ENCODE assay signal across 9 mouse cellular contexts in the genomic region with DNA sequence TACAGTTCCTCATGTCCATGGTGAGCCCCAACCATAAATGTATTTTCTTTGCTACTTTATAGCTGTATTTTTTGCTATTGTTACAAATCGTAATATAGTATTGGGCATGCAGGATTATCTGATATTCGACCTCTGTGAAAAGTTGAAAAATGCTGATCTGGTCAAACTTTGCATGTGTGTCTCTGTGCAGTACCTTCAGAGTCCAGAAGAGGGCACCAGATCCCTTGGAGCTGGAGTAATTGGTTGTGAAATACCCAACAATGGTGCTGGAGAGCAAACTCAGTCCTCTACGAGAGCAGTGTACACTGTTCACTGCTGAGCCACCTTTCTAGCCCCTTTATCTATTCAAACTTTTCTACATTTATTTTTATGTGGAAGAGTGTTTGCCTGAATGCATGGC. TPM values are rescaled to one million over a fixed set of nuclear protein-coding genes. Genes with fewer than 3 reads are reported as not detected.
DNase-seq lines count a peak whose midpoint lies in the region; ATAC-seq and TF ChIP-seq lines count a peak whose summit lies in the region.
"Had no signal": no experiment of that assay in that cellular context is flagged by ENCODE, and none has a peak within 500 bp of the region (broad histone marks: within the 10 kb centered on the region; RNA-seq: fewer than 3 reads in every experiment).

No protein-coding gene starts in this region.

- no peak for TF ChIP-seq EP300 in CH12.LX (IDR thresholded peaks at IDR 0.05; ENCODE audit: low read length)

- H3K4me1 ChIP-seq in hindbrain, embryonic 10.5 days (replicated peaks) = no peaks in the 10 kb centered on the region
- H3K4me1 ChIP-seq in hindbrain, embryonic 16.5 days (ENCODE audit: control insufficient read depth, insufficient read depth, low read depth, low read length) = no peaks in the 10 kb centered on the region
- H3K4me1 ChIP-seq in CH12.LX (ENCODE audit: control insufficient read depth in 1 of 2, insufficient read depth in 2 of 2) = no peaks in the 10 kb centered on the region
- no peaks in the 10 kb centered on the region for H3K4me1 ChIP-seq in neural tube, embryonic 11.5 days (ENCODE audit: control insufficient read depth, insufficient read depth, low read length)
- H3K4me1 ChIP-seq: embryonic facial prominence, embryonic 13.5 days had no signal

- no peaks in the 10 kb centered on the region for H3K27me3 ChIP-seq in hindbrain, embryonic 10.5 days (ENCODE audit: insufficient read depth, poor library complexity, severe bottlenecking)
- no peaks in the 10 kb centered on the region for H3K27me3 ChIP-seq in hindbrain, embryonic 16.5 days (replicated peaks; ENCODE audit: control insufficient read depth, insufficient read depth, low read length)
- no peaks in the 10 kb centered on the region for H3K27me3 ChIP-seq in CH12.LX (replicated peaks)
- no peaks in the 10 kb centered on the region for H3K27me3 ChIP-seq in neural tube, embryonic 11.5 days (ENCODE audit: control insufficient read depth, insufficient read depth, low read length)
- H3K27me3 ChIP-seq: embryonic facial prominence, embryonic 13.5 days had no signal

- no peak overlapping the region for H3K27ac ChIP-seq in hindbrain, embryonic 10.5 days
- no peak overlapping the region for H3K27ac ChIP-seq in hindbrain, embryonic 16.5 days (ENCODE audit: low read depth, low read length)
- H3K27ac ChIP-seq in CH12.LX (ENCODE audit: insufficient read depth, low read depth) = no peak overlapping the region
- H3K27ac ChIP-seq in neural tube, embryonic 11.5 days (ENCODE audit: low read depth, low read length) = no peak overlapping the region
- H3K27ac ChIP-seq: embryonic facial prominence, embryonic 13.5 days had no signal

- no peak for TF ChIP-seq POLR2A in CH12.LX (IDR thresholded peaks at IDR 0.05; ENCODE audit: low read depth, low read length)

- peak; percentile 86 to 92 for TF ChIP-seq CTCF in CH12.LX (conservative IDR thresholded peaks at IDR 0.05 in 1 of 2, IDR thresholded peaks at IDR 0.05 in 1 of 2; ENCODE audit: low read depth in 2 of 2, low read length in 2 of 2)

- in situ Hi-C loops in CH12.LX (cut with MboI; ENCODE audit: low pct_ligation_motif_present, low pct_unique_long_range_greater_than_20kb, low sequenced_read_pairs) = loop anchor here (10.0 kb wide), 1 partner anchor 128 kb away; no protein-coding TSS in a partner anchor

- DNase-seq in hindbrain, embryonic 10.5 days (ENCODE audit: low spot score) = peak; percentile 57
- DNase-seq in CH12.LX (ENCODE audit: extremely low read depth) = peak; percentile 70
- DNase-seq in adrenal gland, postnatal 4 days (ENCODE audit: low spot score in 2 of 2) = peak; percentile 34 to 57
- DNase-seq in gastrocnemius, adult 8-10 months (ENCODE audit: low spot score in 2 of 2) = peak; percentile 52 to 53
- peak; percentile 35 to 46 for DNase-seq in left cerebral cortex, postnatal 25 days (ENCODE audit: low spot score in 2 of 2)
- peak; percentile 45 for DNase-seq in neural tube, embryonic 11.5 days (ENCODE audit: low spot score)
- DNase-seq in thymus, postnatal 25 days = peak; percentile 73

- peaks cover 6% of the 10 kb centered on the region; the same call in 1 of the 2 replicates for H3K9me3 ChIP-seq in hindbrain, embryonic 10.5 days
- peaks cover 3% of the 10 kb centered on the region; the same call in 1 of the 2 replicates for H3K9me3 ChIP-seq in hindbrain, embryonic 16.5 days (ENCODE audit: control insufficient read depth, low read length)
- peaks cover 11% of the 10 kb centered on the region for H3K9me3 ChIP-seq in CH12.LX (replicated peaks; ENCODE audit: low read length)
- H3K9me3 ChIP-seq in neural tube, embryonic 11.5 days (ENCODE audit: control insufficient read depth, low read length) = peaks cover 3% of the 10 kb centered on the region; the same call in 1 of the 2 replicates

- dilution Hi-C loops in CH12.LX (cut with MboI; ENCODE audit: extremely low pct_ligation_motif_present, extremely low pct_unique_long_range_greater_than_20kb, low sequenced_read_pairs) = no loop called here

- WGBS in hindbrain, embryonic 10.5 days = 69% methylated on average over 3 of the region's 3 CpGs
- WGBS in hindbrain, embryonic 16.5 days = 69% methylated on average over 3 of the region's 3 CpGs
- 68% methylated on average over 3 of the region's 3 CpGs for WGBS in neural tube, embryonic 11.5 days

- H3K4me2 ChIP-seq in hindbrain, embryonic 16.5 days (ENCODE audit: low read length) = no peak overlapping the region
- H3K4me2 ChIP-seq in CH12.LX (ENCODE audit: insufficient read depth, low read depth, poor library complexity, severe bottlenecking) = no peak overlapping the region
- H3K4me2 ChIP-seq in neural tube, embryonic 11.5 days (ENCODE audit: low read depth) = no peak overlapping the region
- H3K4me2 ChIP-seq: embryonic facial prominence, embryonic 13.5 days had no signal

- H3K9ac ChIP-seq in hindbrain, embryonic 16.5 days (ENCODE audit: low read depth, low read length) = no peak overlapping the region
- no peak overlapping the region for H3K9ac ChIP-seq in CH12.LX (ENCODE audit: insufficient read depth, low read depth)
- no peak overlapping the region for H3K9ac ChIP-seq in neural tube, embryonic 11.5 days (ENCODE audit: low read length)
- H3K9ac ChIP-seq: embryonic facial prominence, embryonic 13.5 days had no signal

- peak; percentile 84 for TF ChIP-seq RAD21 in CH12.LX (IDR thresholded peaks at IDR 0.05; ENCODE audit: low read depth, low read length)

- intact Hi-C loops in left cerebral cortex, postnatal 25 days (cut with DNase I) = loop anchor here (2.0 kb wide), 1 partner anchor 92 kb away; no protein-coding TSS in a partner anchor

- no peak overlapping the region for H3K4me3 ChIP-seq in hindbrain, embryonic 10.5 days
- no peak overlapping the region for H3K4me3 ChIP-seq in hindbrain, embryonic 16.5 days (ENCODE audit: low read length)
- no peak overlapping the region for H3K4me3 ChIP-seq in CH12.LX (replicated peaks in 1 of 3; ENCODE audit: low read depth in 2 of 3, low read length in 2 of 3, poor library complexity in 1 of 3)
- no peak overlapping the region for H3K4me3 ChIP-seq in neural tube, embryonic 11.5 days (ENCODE audit: low read depth, low read length)
- H3K4me3 ChIP-seq: embryonic facial prominence, embryonic 13.5 days had no signal

- ATAC-seq in hindbrain, embryonic 16.5 days = no peak
- no peak for ATAC-seq in neural tube, embryonic 11.5 days (ENCODE audit: insufficient read depth, low FRiP score, low TSS enrichment)

- peaks cover 29% of the 10 kb centered on the region for H3K36me3 ChIP-seq in hindbrain, embryonic 10.5 days
- 0 out of 2 replicates have a peak, but pooled peaks cover 2% of the 10 kb centered on the region for H3K36me3 ChIP-seq in hindbrain, embryonic 16.5 days (ENCODE audit: control insufficient read depth, insufficient read depth, low read length)
- peaks cover 42 to 73% of the 10 kb centered on the region in 2 experiments for H3K36me3 ChIP-seq in CH12.LX (replicated peaks in 1 of 2; ENCODE audit: control insufficient read depth in 1 of 2, insufficient read depth in 1 of 2, low read length in 1 of 2)
- no peaks in the 10 kb centered on the region; the same call in 1 of the 2 replicates for H3K36me3 ChIP-seq in neural tube, embryonic 11.5 days (ENCODE audit: control insufficient read depth, insufficient read depth, low read length)

- no peaks in the 10 kb centered on the region for H3K79me2 ChIP-seq in CH12.LX (replicated peaks; ENCODE audit: control insufficient read depth, extremely low read depth, insufficient read depth, poor library complexity, severe bottlenecking)

TF ChIP-seq in CH12.LX, 34 proteins besides CTCF, POLR2A, EP300 and RAD21:
- no peak for TF ChIP-seq NRF1 (IDR thresholded peaks at IDR 0.05; ENCODE audit: low read depth, low read length)
- peak; percentile 77 for TF ChIP-seq SMC3 (IDR thresholded peaks at IDR 0.05; ENCODE audit: low read depth, low read length)
- no peak for TF ChIP-seq ZNF384 (IDR thresholded peaks at IDR 0.05; ENCODE audit: low read depth, low read length)
- peak; percentile 99 for TF ChIP-seq MAFK (IDR thresholded peaks at IDR 0.05; ENCODE audit: insufficient replicate concordance, low read length)
TF ChIP-seq in CH12.LX: peak in this region for 2.

RNA-seq across cellular contexts. Expression of gene Rexo2, which starts 13.6 kb away (rescaled TPM):
- 99.2 and 112 TPM in 2 replicates for polyA plus RNA-seq in hindbrain, embryonic 10.5 days (2016; fragmentation: Nextera tagmentation; extraction: Ambion mirVana)
- 116 and 122 TPM in 2 replicates for polyA plus RNA-seq in hindbrain, embryonic 16.5 days (2015; fragmentation: Nextera tagmentation; extraction: Ambion mirVana)
- total RNA-seq in CH12.LX (2012; rRNA removed) = 120 and 161 TPM in 2 replicates
- total RNA-seq in CH12.LX (2014; rRNA removed) = 108 and 112 TPM in 2 replicates
- polyA plus RNA-seq in CH12.LX (2012; ENCODE audit: insufficient read length, low read depth) = 253 and 296 TPM in 2 replicates
- total RNA-seq in adrenal gland, postnatal 4 days (2021) = 10 to 100 TPM; 63.8 to 65.4 TPM
- total RNA-seq in gastrocnemius, adult 8-10 months (2022) = 10 to 100 TPM; 69.5 to 78.3 (median 73.0) TPM
- 100 to 1,000 TPM; 105 TPM for total RNA-seq in left cerebral cortex, postnatal 25 days (2021)
- polyA plus RNA-seq in neural tube, embryonic 11.5 days (2014; fragmentation: Nextera tagmentation; extraction: Ambion mirVana) = 76.2 and 85.5 TPM in 2 replicates

RNA-seq across cellular contexts. Expression of gene Rbm7, which starts 28.3 kb away (rescaled TPM):
- 101 and 110 TPM in 2 replicates for polyA plus RNA-seq in hindbrain, embryonic 10.5 days (2016; fragmentation: Nextera tagmentation; extraction: Ambion mirVana)
- polyA plus RNA-seq in hindbrain, embryonic 16.5 days (2015; fragmentation: Nextera tagmentation; extraction: Ambion mirVana) = 72.0 and 73.1 TPM in 2 replicates
- total RNA-seq in CH12.LX (2012; rRNA removed) (73.4 and 80.6 TPM in 2 replicates), CH12.LX (2014; rRNA removed) (220 and 232 TPM in 2 replicates)
- 91.9 and 92.2 TPM in 2 replicates for polyA plus RNA-seq in CH12.LX (2012; ENCODE audit: insufficient read length, low read depth)
- 10 to 100 TPM; 72.9 to 85.9 TPM for total RNA-seq in adrenal gland, postnatal 4 days (2021)
- 10 to 100 TPM; 11.9 to 15.8 (median 13.6) TPM for total RNA-seq in gastrocnemius, adult 8-10 months (2022)
- total RNA-seq in left cerebral cortex, postnatal 25 days (2021) = 10 to 100 TPM; 34.3 to 35.5 TPM
- 113 and 115 TPM in 2 replicates for polyA plus RNA-seq in neural tube, embryonic 11.5 days (2014; fragmentation: Nextera tagmentation; extraction: Ambion mirVana)

RNA-seq across cellular contexts. Expression of gene Gm5617, which starts 28.4 kb away (rescaled TPM):
- polyA plus RNA-seq in hindbrain, embryonic 10.5 days (2016; fragmentation: Nextera tagmentation; extraction: Ambion mirVana) = 31.2 and 41.3 TPM in 2 replicates
- 20.2 TPM in 2 replicates for polyA plus RNA-seq in hindbrain, embryonic 16.5 days (2015; fragmentation: Nextera tagmentation; extraction: Ambion mirVana)
- total RNA-seq in CH12.LX (2012; rRNA removed) = 15.3 and 35.2 TPM in 2 replicates
- 16.5 and 20.4 TPM in 2 replicates for total RNA-seq in CH12.LX (2014; rRNA removed)
- 17.0 and 20.5 TPM in 2 replicates for polyA plus RNA-seq in CH12.LX (2012; ENCODE audit: insufficient read length, low read depth)
- total RNA-seq in adrenal gland, postnatal 4 days (2021) = 10 to 100 TPM; 25.7 to 26.9 TPM
- total RNA-seq in gastrocnemius, adult 8-10 months (2022) = 10 to 100 TPM in 1 of 4 experiments, 1 to 10 TPM in 3; 7.8 to 11.7 (median 9.1) TPM
- total RNA-seq in left cerebral cortex, postnatal 25 days (2021) = 10 to 100 TPM; 11.2 to 12.0 TPM
- 31.1 and 32.7 TPM in 2 replicates for polyA plus RNA-seq in neural tube, embryonic 11.5 days (2014; fragmentation: Nextera tagmentation; extraction: Ambion mirVana)
